Mouse (Mus musculus): ENCODE data around the gene Tecpr1.

The Tecpr1 gene

GRCm38 (mm10) chr5:144251876-144252577, 28.6 kb upstream of the Tecpr1 start:
- no peak for DNase-seq

GRCm38 (mm10) chr5:144249871-144250270, 26.5 kb upstream of the Tecpr1 start:
- no peak for DNase-seq

- no peak for DNase-seq
Observed at GRCm38 (mm10) chr5:144247906-144248585, 24.6 kb upstream of the Tecpr1 start.

DNA sequence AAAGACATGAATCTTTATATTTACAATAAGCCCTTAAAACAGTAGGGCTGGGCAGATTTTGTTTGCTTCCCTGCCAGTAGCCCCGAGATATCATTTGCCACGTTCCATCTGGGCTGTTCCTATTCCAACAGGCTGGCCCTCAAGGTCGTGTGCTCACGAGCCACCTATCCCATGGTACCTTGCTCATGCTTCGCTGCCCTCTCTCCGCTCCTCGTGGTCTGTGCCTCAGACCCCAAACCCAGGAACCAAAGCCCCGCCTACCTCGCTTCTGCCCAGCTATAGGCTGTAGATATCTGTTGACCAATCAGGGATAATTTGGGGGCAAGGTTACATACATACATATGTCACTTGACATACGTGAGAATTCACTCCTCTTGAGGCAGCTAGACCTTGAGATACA, 23.9 kb upstream of the Tecpr1 start:
- DNase-seq = no peak

GRCm38 (mm10) chr5:144246669-144247068, 23.3 kb upstream of the Tecpr1 start:
- DNase-seq = no peak

DNA sequence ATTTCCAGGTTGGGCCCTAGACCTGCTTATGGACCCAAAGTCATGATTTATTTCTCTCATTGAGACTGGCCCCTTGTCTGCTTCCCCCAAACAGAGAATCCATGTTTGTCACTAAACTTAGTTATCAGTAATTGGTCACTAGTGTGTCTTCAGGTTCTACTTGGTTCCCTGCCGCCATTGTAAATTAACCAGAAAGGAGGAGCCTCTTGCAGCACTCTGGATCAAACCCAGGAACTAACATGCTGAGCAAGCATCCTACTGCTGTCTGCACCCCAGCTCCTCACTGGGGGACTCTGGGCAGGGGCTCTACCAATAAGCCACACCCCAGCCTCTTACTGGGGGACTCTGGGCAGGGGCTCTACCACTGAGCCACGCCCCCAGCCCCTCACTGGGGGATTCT, 22.2 kb upstream of the Tecpr1 start:
- DNase-seq = no peak

DNA sequence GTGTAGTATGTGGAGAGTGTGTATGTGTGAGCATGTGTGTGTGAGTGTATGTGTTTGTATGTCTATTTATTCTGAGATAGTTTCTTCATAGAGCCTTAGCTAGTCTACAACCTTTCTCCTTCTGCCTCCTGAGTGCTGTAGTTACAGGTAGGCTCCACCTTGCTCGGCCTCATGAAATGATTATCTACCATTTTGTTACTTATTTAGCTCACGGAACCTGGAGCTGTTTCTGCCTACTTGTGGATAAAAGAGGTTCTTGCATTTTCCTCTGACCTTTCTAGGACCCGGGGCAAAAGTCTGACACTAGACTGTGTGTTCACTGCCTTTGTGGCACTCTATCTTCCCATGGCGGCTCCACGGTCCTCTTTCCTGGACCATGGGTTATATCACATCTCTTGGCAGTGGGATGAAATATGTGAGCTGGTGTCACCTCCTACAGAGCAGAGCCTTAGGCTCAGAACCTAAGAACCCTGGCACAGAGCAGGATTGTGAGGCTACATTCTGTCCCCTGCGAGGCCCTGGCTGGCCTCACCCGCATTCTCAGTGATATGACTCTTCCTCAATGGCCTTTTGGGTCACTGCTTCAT, 20.6 kb upstream of the Tecpr1 start, which contains the start of gene Bri3:
Gene Bri3 (plus strand): TSS at position 537 of the 587 bp plus-strand sequence.
- no peak for DNase-seq

DNA sequence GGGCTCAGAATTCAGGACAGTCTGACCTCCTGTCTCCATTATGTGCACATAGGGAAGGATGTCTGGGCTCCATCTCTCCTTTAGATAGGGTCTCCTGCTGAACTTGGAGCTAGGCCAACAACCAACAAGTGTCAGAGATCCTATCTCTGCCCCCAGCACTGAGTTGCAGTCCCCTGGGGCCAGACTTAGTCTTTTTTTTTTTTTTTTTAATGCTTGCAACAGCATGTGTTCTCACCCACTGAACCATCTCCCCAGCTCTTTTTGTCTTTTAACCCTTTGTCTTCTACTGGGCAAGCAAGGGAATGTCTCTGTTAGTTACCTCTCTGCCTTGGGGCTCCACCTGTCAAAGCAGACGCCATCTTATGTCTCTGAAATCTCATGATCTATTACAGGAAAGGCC, 15.6 kb upstream of the Tecpr1 start:
- DNase-seq = no peak

- DNase-seq = no peak
Observed at GRCm38 (mm10) chr5:144234714-144235113, 11.3 kb upstream of the Tecpr1 start.

DNA sequence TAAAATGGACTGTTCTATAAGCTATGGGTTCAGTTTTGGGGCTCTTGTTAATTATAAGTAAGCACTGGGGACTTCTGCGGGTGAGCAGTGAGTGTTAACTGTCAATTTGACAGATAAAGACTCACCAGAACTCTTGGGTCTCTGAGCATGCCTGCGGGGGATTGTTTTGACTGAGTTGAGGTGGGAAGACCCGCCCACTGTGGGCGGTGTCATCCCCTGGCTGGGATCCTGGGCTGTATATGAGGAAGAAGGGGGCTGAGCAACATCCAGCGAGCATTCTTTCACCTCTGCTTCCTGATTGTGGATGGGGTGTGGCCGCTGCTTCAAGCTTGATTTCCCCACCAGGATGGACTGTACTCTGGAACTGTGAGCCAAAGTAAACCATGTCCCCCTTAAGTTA, 10.8 kb upstream of the Tecpr1 start:
- no peak for DNase-seq

GRCm38 (mm10) chr5:144232531-144232930, 9.1 kb upstream of the Tecpr1 start:
- DNase-seq = no peak

- DNase-seq = no peak
Observed at GRCm38 (mm10) chr5:144231410-144231809, 8.0 kb upstream of the Tecpr1 start.

GRCm38 (mm10) chr5:144230216-144230615, 6.8 kb upstream of the Tecpr1 start:
- no peak for DNase-seq

- DNase-seq = no peak
Observed at GRCm38 (mm10) chr5:144226220-144226619, 2.8 kb upstream of the Tecpr1 start.

DNA sequence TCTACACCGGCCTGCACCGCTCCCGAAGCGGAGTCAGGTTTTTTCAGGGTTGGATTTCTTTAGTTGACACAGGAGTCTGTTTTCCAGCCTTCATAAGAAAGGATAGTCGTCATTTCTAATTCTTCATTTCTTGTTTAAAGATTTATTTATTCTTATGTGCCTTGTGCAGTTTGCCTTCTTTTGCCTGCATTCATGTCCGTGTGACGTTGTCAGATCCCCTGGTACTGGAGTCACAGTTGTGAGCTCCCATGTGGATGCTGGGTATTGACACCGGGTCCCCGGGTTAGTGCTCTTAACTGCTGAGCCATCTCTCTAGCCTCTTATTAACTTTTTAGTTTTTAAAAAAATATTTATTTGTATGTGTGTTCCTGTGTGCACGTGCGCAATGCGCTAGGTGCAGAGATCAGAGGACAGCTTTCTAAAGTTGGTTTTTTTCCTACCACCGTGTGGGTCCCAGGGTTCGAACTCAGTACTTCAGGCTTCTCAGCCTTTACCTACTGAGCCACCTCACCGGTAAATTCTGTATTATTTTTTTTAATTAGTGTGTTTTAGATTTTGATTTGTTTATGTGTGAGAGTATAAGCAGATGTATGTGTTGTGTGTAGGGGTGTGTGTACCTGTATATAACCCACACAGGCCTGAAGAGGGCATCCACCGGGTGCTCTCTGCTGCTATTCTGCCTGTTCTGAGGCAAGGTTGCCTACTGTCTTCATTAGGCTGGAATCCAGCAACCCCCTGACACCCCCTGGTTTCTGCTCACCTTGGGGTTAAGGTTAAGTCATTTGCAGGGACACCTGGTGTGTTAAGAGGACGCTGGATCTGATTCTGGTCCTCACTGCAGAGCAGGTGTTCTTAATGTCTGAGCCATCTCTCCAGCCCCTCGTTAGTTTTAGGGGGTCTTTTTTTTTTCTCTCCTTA, 743 bp upstream of the Tecpr1 start:
- no peak for DNase-seq

DNA sequence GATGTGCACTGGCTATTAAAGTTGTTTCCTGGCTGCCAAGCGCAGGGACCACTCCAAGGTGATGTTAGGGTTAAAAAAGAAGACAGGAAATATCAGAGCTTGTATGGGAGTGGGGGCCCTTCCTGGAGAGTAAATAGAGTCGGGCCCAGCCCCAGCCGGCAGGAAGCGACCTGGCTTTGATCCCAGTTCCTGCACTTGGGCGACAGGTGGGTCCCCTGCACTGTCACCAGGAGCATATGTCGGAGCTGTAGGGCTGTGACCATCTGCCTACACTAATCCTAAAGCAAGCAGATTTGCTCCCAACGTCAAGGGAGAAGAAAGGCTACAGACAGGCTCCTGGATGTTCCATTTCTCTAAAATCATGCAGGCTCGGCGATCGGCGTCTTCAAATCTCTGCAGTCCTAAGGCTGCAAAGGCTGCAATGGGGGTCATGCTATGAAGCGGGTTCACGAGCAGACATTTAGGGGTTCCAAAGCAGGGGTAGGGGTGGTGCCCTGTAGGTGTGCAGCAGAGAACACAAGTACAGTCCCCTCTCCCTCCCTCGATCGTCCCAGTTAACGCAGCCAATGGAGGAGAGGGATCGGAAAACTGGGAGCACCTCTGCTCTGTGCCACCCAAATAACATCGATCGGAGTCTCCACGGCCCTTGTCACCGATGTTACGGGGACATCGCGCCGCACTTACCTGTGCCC, 458 bp downstream of the Tecpr1 start:
- DNase-seq = peak; percentile 79

DNA sequence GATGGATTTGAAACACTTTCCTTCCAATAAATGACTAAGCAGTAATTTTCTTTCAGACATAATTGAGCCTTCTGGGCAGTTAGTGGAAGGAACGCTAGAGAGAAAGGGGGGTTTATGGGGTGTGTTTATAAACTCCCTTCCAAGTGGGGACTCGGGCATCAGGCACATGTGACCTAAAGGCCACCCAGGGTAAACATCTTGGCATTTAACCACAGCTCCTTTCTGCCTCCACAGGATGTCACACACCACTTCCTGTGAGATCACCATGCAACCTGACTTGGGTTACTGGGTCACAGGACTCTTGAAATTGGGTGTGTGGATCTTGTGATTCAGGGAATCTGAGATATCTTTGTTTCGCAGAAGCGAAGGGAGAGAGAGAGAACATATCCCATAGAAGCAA, 2.1 kb downstream of the Tecpr1 start:
- DNase-seq = peak; percentile 29

DNA sequence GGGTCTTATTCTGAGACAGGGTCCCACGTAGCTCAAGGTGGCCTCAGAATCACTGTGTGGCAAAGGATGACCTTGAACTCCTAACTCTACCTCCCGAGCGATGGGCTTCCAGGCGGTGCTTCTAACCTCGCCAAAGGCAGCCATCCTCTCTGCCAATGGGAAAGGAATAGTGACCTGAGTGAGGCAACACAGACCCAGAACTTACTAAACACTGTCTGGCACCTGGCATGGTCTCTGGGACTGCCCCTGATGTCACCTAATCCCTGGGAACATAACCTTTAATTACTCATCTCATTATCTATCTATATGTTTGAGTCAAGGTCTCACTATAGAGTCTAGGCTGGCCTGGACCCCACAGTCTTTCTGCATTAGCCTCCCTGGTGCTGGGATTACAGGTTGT, 3.5 kb downstream of the Tecpr1 start:
- DNase-seq = no peak

- DNase-seq = peak; percentile 50
Observed at GRCm38 (mm10) chr5:144219306-144219705, 4.1 kb downstream of the Tecpr1 start.

GRCm38 (mm10) chr5:144218061-144218460, 5.4 kb downstream of the Tecpr1 start:
- no peak for DNase-seq

GRCm38 (mm10) chr5:144215992-144216391, 7.4 kb downstream of the Tecpr1 start:
- no peak for DNase-seq

DNA sequence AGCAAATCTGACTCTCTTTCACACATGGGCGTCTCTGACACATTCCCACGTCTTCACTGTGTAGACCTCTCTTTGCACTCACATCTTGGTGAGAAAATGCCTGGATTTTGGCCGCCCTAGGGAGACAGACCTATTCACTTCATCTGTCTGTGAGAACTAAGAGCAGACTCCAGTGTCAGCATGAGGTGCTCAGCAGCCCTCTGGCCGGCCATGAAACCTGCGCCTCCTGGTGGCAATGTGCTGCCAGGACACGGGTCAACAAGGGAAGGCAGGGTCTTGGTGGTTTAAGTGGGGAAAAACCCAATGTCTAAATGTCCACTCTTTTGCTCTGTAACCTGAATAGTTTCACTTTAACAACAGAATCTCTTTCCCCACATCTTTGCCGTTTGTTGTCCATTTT, 9.0 kb downstream of the Tecpr1 start:
- peak; percentile 70 for DNase-seq
